In the genomic region with DNA sequence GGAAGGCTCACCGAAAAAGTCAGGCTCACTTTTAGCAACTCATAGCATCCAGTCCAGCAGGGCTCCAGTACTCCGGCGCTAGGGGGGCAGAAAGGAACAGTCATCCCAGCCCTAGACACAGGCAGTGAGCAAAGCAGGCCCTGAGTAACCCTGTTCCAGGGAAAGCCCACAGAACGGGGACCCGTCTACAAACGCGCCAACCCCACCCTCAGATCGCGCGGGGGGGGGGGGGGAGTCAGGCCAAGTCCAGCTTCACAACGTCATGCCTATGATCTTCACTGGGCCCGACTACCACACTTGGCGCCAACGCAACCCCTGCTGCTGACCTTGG, we compare ENCODE assay signal across 8 mouse cellular contexts. TPM values are rescaled to one million over a fixed set of nuclear protein-coding genes. Genes with fewer than 3 reads are reported as not detected.
DNase-seq lines count a peak whose midpoint lies in the region; ATAC-seq and TF ChIP-seq lines count a peak whose summit lies in the region.

No protein-coding gene starts in this region.

- H3K4me1 ChIP-seq in intestine, postnatal 0 days (replicated peaks; ENCODE audit: control insufficient read depth, insufficient read depth, low read length), result peaks cover 4% of the 10 kb centered on the region; the same call in 1 of the 2 replicates
- peaks cover 6% of the 10 kb centered on the region; the same call in 1 of the 2 replicates for H3K4me1 ChIP-seq in midbrain, postnatal 0 days (ENCODE audit: insufficient read depth, low read length)

- peaks cover 18% of the 10 kb centered on the region for H3K36me3 ChIP-seq in intestine, postnatal 0 days (ENCODE audit: control insufficient read depth, insufficient read depth)
- H3K36me3 ChIP-seq in midbrain, postnatal 0 days (ENCODE audit: insufficient read depth, low read length), result peaks cover 26% of the 10 kb centered on the region

- no peaks in the 10 kb centered on the region for H3K27me3 ChIP-seq in intestine, postnatal 0 days (replicated peaks; ENCODE audit: control insufficient read depth, insufficient read depth, low read length)
- no peaks in the 10 kb centered on the region for H3K27me3 ChIP-seq in midbrain, postnatal 0 days (ENCODE audit: insufficient read depth, low read length)

- H3K27ac ChIP-seq in intestine, postnatal 0 days (ENCODE audit: low read depth, low read length), result peak overlapping the region; percentile 74
- H3K27ac ChIP-seq in midbrain, postnatal 0 days (ENCODE audit: low read depth, low read length), result no peak overlapping the region

- 4% methylated on average over 13 of the region's 14 CpGs for WGBS in intestine, postnatal 0 days
- WGBS in midbrain, postnatal 0 days, result 3% methylated on average over 11 of the region's 14 CpGs

- H3K4me3 ChIP-seq in intestine, postnatal 0 days (ENCODE audit: low read depth, low read length), result peak overlapping the region; percentile 78
- H3K4me3 ChIP-seq in midbrain, postnatal 0 days (ENCODE audit: low read depth, low read length), result peak overlapping the region; percentile 87

- H3K9me3 ChIP-seq in intestine, postnatal 0 days (ENCODE audit: control insufficient read depth), result no peaks in the 10 kb centered on the region
- no peaks in the 10 kb centered on the region for H3K9me3 ChIP-seq in midbrain, postnatal 0 days (ENCODE audit: low read length)

- H3K4me2 ChIP-seq in intestine, postnatal 0 days (replicated peaks; ENCODE audit: low read depth), result peak overlapping the region; percentile 96
- peak overlapping the region; percentile 79 for H3K4me2 ChIP-seq in midbrain, postnatal 0 days (ENCODE audit: low read depth, low read length, poor library complexity, severe bottlenecking)

- peak; percentile 38 for DNase-seq in embryo, embryonic 10.5 days (ENCODE audit: low spot score)
- DNase-seq in embryo, embryonic 10 days (ENCODE audit: low spot score), result no peak
- DNase-seq in urinary bladder, postnatal 14 days (ENCODE audit: low spot score), result peak; percentile 14
- DNase-seq in urinary bladder, adult 2 months (ENCODE audit: low spot score), result no peak
- no peak for DNase-seq in midbrain, postnatal 0 days (ENCODE audit: low spot score)
- DNase-seq in gastrocnemius, adult 8-10 months (ENCODE audit: low spot score in 2 of 2), result no peak
- no peak for DNase-seq in adrenal gland, postnatal 25 days

- H3K9ac ChIP-seq in intestine, postnatal 0 days (ENCODE audit: low read depth, low read length), result peak overlapping the region; percentile 76
- H3K9ac ChIP-seq in midbrain, postnatal 0 days (replicated peaks; ENCODE audit: low read length, poor library complexity, severe bottlenecking), result peak overlapping the region; percentile 77

- no peak for ATAC-seq in intestine, postnatal 0 days
- no peak for ATAC-seq in midbrain, postnatal 0 days (ENCODE audit: low FRiP score)

- TF ChIP-seq CTCF in intestine, postnatal 0 days (IDR thresholded peaks at IDR 0.05; ENCODE audit: low read depth), result no peak
- TF ChIP-seq CTCF in midbrain, postnatal 0 days (IDR thresholded peaks at IDR 0.05), result no peak

RNA-seq across cellular contexts. Expression of a gene that starts 0.8 kb away (rescaled TPM):
- polyA plus RNA-seq in urinary bladder, adult 2 months (2012; rRNA removed), result 70.3 and 76.2 TPM in 2 replicates
- 100 and 109 TPM in 2 replicates for polyA plus RNA-seq in intestine, postnatal 0 days (2015; fragmentation: Nextera tagmentation; extraction: Ambion mirVana)
- total RNA-seq in midbrain, postnatal 0 days (2014; rRNA removed), result 74.9 and 82.7 TPM in 2 replicates
- 87.4 and 101 TPM in 2 replicates for polyA plus RNA-seq in midbrain, postnatal 0 days (2015; fragmentation: Nextera tagmentation; extraction: Ambion mirVana)
- 10 to 100 TPM; 28.1 to 37.7 (median 33.5) TPM for total RNA-seq in gastrocnemius, adult 8-10 months (2022)
- total RNA-seq in adrenal gland, postnatal 25 days (2021), result 117 and 130 TPM in 2 replicates

RNA-seq across cellular contexts. Expression of a gene that starts 29.0 kb away (rescaled TPM):
- polyA plus RNA-seq in urinary bladder, adult 2 months (2012; rRNA removed), result not detected in 2 replicates
- not detected in 2 replicates for polyA plus RNA-seq in intestine, postnatal 0 days (2015; fragmentation: Nextera tagmentation; extraction: Ambion mirVana)
- 22.1 and 23.0 TPM in 2 replicates for total RNA-seq in midbrain, postnatal 0 days (2014; rRNA removed)
- 24.2 and 24.7 TPM in 2 replicates for polyA plus RNA-seq in midbrain, postnatal 0 days (2015; fragmentation: Nextera tagmentation; extraction: Ambion mirVana)
- total RNA-seq in gastrocnemius, adult 8-10 months (2022), result not detected
- total RNA-seq in adrenal gland, postnatal 25 days (2021), result not detected in 2 replicates

RNA-seq across cellular contexts. Expression of a gene that starts 58.5 kb away (rescaled TPM):
- not detected in 2 replicates for polyA plus RNA-seq in urinary bladder, adult 2 months (2012; rRNA removed)
- polyA plus RNA-seq in intestine, postnatal 0 days (2015; fragmentation: Nextera tagmentation; extraction: Ambion mirVana), result not detected in 2 replicates
- not detected in 2 replicates for total RNA-seq in midbrain, postnatal 0 days (2014; rRNA removed)
- polyA plus RNA-seq in midbrain, postnatal 0 days (2015; fragmentation: Nextera tagmentation; extraction: Ambion mirVana), result not detected in 2 replicates
- not detected for total RNA-seq in gastrocnemius, adult 8-10 months (2022)
- not detected in 2 replicates for total RNA-seq in adrenal gland, postnatal 25 days (2021)

Comparison
In these comparisons a context has a peak if more than half of its experiments do, and no peak if none do; other contexts are left out.
1. DNase-seq: peak in embryo, embryonic 10.5 days (single experiment) and urinary bladder, postnatal 14 days (single experiment); none in embryo, embryonic 10 days (single experiment), urinary bladder, adult 2 months (single experiment), midbrain, postnatal 0 days (single experiment), gastrocnemius, adult 8-10 months (0 of 2) and adrenal gland, postnatal 25 days (single experiment).
2. RNA of a gene that starts 29.0 kb away (total RNA-seq): 22.1 to 23.0 TPM in midbrain, postnatal 0 days; not detected in gastrocnemius, adult 8-10 months and not detected in adrenal gland, postnatal 25 days; every median in the first group is over 10 times any median in the second.